In the genomic region with DNA sequence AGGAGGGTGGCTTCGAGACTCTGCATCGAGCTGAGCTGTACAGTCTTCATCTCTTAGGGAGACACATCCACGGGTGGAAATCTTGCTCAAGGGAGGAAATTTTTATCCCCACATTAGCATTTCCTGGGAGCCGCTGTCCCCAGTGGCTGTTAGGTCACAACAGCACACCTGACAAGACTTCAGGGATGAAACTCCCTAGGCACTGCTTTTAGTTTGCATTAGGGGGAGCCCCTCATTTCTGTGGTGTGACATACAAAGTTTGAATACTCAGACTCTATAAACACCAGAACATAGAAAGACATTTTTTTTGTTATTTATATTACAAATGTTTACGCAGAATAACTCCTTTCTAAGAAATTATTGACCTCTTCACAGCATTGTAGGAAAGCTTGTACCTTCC, we compare ENCODE assay signal across 35 mouse cellular contexts. TPM values are rescaled to one million over a fixed set of nuclear protein-coding genes. Genes with fewer than 3 reads are reported as not detected.
"Had no signal": no experiment of that assay in that cellular context is flagged by ENCODE, and none has a peak within 500 bp of the region (broad histone marks: within the 10 kb centered on the region; RNA-seq: fewer than 3 reads in every experiment).

No protein-coding gene starts in this region.

- ATAC-seq: forebrain, embryonic 13.5 days; forebrain, embryonic 14.5 days; forebrain, embryonic 15.5 days; forebrain, embryonic 16.5 days; forebrain, postnatal 0 days had no signal

- H3K4me2 ChIP-seq: embryonic facial prominence, embryonic 12.5 days; embryonic facial prominence, embryonic 13.5 days; embryonic facial prominence, embryonic 15.5 days; forebrain, embryonic 12.5 days; forebrain, embryonic 13.5 days; forebrain, embryonic 15.5 days had no signal

- H3K36me3 ChIP-seq: embryonic facial prominence, embryonic 10.5 days; embryonic facial prominence, embryonic 12.5 days; embryonic facial prominence, embryonic 13.5 days; embryonic facial prominence, embryonic 15.5 days; forebrain, embryonic 10.5 days; forebrain, embryonic 12.5 days; forebrain, embryonic 15.5 days had no signal

- DNase-seq: cerebellum, adult 9-10 months; cerebellum, adult 9-11 months; cerebellum, postnatal 10 days; cerebellum, postnatal 14 days; cerebellum, postnatal 25 days; cerebellum, postnatal 36 days; embryo, embryonic 11 days; forebrain, postnatal 0 days; gastrocnemius, adult 2 months; gastrocnemius, postnatal 10 days; gastrocnemius, postnatal 14 days; gastrocnemius, postnatal 25 days; gastrocnemius, postnatal 36 days; heart, adult 11 months; heart, adult 18-20 months; heart, adult 2 months had no signal

- H3K27ac ChIP-seq: embryonic facial prominence, embryonic 10.5 days; embryonic facial prominence, embryonic 12.5 days; embryonic facial prominence, embryonic 13.5 days; embryonic facial prominence, embryonic 15.5 days; forebrain, embryonic 10.5 days; forebrain, embryonic 12.5 days; forebrain, embryonic 13.5 days; forebrain, embryonic 15.5 days; gastrocnemius, adult 2 months; heart, adult 2 months had no signal

- H3K9me3 ChIP-seq: embryonic facial prominence, embryonic 10.5 days; embryonic facial prominence, embryonic 12.5 days; embryonic facial prominence, embryonic 13.5 days; embryonic facial prominence, embryonic 15.5 days; forebrain, embryonic 10.5 days; forebrain, embryonic 12.5 days; forebrain, embryonic 13.5 days; forebrain, embryonic 15.5 days had no signal

- H3K9ac ChIP-seq: embryonic facial prominence, embryonic 12.5 days; embryonic facial prominence, embryonic 13.5 days; embryonic facial prominence, embryonic 15.5 days; forebrain, embryonic 12.5 days; forebrain, embryonic 13.5 days; forebrain, embryonic 15.5 days; forebrain, postnatal 0 days had no signal

- H3K27me3 ChIP-seq: embryonic facial prominence, embryonic 12.5 days; embryonic facial prominence, embryonic 13.5 days; embryonic facial prominence, embryonic 15.5 days; forebrain, embryonic 12.5 days; forebrain, embryonic 13.5 days; forebrain, embryonic 15.5 days had no signal

- H3K4me3 ChIP-seq: embryonic facial prominence, embryonic 10.5 days; embryonic facial prominence, embryonic 12.5 days; embryonic facial prominence, embryonic 13.5 days; embryonic facial prominence, embryonic 15.5 days; erythroblast, embryonic 14.5 days; forebrain, embryonic 10.5 days; forebrain, embryonic 12.5 days; forebrain, embryonic 13.5 days; forebrain, embryonic 15.5 days; gastrocnemius, adult 2 months; heart, adult 2 months had no signal

- H3K4me1 ChIP-seq: embryonic facial prominence, embryonic 10.5 days; embryonic facial prominence, embryonic 12.5 days; embryonic facial prominence, embryonic 15.5 days; forebrain, embryonic 10.5 days; forebrain, embryonic 12.5 days; forebrain, embryonic 13.5 days; forebrain, embryonic 15.5 days had no signal

RNA-seq across cellular contexts. Expression of a gene that starts 32.1 kb away (rescaled TPM):
- total RNA-seq: common myeloid progenitor, adult 5-6 weeks; forebrain, postnatal 0 days; gastrocnemius, adult 18-20 months; gastrocnemius, adult 2 months; gastrocnemius, adult 8-10 months; gastrocnemius, postnatal 10 days; gastrocnemius, postnatal 14 days; gastrocnemius, postnatal 25 days; gastrocnemius, postnatal 36 days; gastrocnemius, postnatal 4 days; granulocyte monocyte progenitor cell, adult 5-6 weeks; heart, adult 18-20 months; heart, adult 2 months; heart, adult 8-10 months had no signal
- polyA plus RNA-seq: embryonic facial prominence, embryonic 10.5 days; embryonic facial prominence, embryonic 11.5 days; embryonic facial prominence, embryonic 13.5 days; erythroblast, embryonic 14.5 days; forebrain, embryonic 10.5 days; forebrain, embryonic 11.5 days; forebrain, embryonic 12.5 days; forebrain, embryonic 13.5 days; heart, adult 2 months had no signal
